Mouse (Mus musculus): Measurements from ENCODE around the gene Pdlim7. TPM values are rescaled to one million over a fixed set of nuclear protein-coding genes. Genes with fewer than 3 reads are reported as not detected.

Pdlim7 gene
- polyA plus RNA-seq (2016; fragmentation: Nextera tagmentation; extraction: Ambion mirVana), result 194 and 221 TPM in 2 replicates

GRCm38 (mm10) chr13:55513111-55513748 is at the start of gene Pdlim7:
Gene Pdlim7, minus strand, starts transcription at chr13:55513676.
- peaks cover 49% of the 10 kb centered on the region for H3K4me1 ChIP-seq (replicated peaks)
- H3K9me3 ChIP-seq, result no peaks in the 10 kb centered on the region
- H3K36me3 ChIP-seq, result peaks cover 34% of the 10 kb centered on the region
- peak within 1 kb of the TSS; percentile 96 for H3K27ac ChIP-seq
- peak within 1 kb of the TSS; percentile 92 for H3K4me3 ChIP-seq
- WGBS, result under 1% methylated on average over 55 of the region's 55 CpGs
- peak; percentile 92 for DNase-seq (ENCODE audit: low spot score)
- H3K27me3 ChIP-seq (ENCODE audit: insufficient read depth, poor library complexity, severe bottlenecking), result peaks cover 11% of the 10 kb centered on the region

GRCm38 (mm10) chr13:55557499-55557898 is 44.0 kb upstream of the Pdlim7 start:
- no peak overlapping the region for H3K4me3 ChIP-seq
- H3K27ac ChIP-seq, result no peak overlapping the region
- peaks cover 76% of the 10 kb centered on the region for H3K36me3 ChIP-seq
- 93% methylated on average over 6 of the region's 6 CpGs for WGBS
- no peaks in the 10 kb centered on the region for H3K27me3 ChIP-seq (ENCODE audit: insufficient read depth, poor library complexity, severe bottlenecking)
- no peaks in the 10 kb centered on the region for H3K9me3 ChIP-seq
- no peaks in the 10 kb centered on the region for H3K4me1 ChIP-seq (replicated peaks)
- no peak for DNase-seq (ENCODE audit: low spot score)

GRCm38 (mm10) chr13:55555921-55556320 is 42.4 kb upstream of the Pdlim7 start:
- no peaks in the 10 kb centered on the region for H3K27me3 ChIP-seq (ENCODE audit: insufficient read depth, poor library complexity, severe bottlenecking)
- DNase-seq (ENCODE audit: low spot score), result no peak
- no peaks in the 10 kb centered on the region for H3K4me1 ChIP-seq (replicated peaks)
- H3K27ac ChIP-seq, result no peak overlapping the region
- peaks cover 85% of the 10 kb centered on the region for H3K36me3 ChIP-seq
- no peaks in the 10 kb centered on the region for H3K9me3 ChIP-seq
- WGBS, result 91% methylated on average over 9 of the region's 9 CpGs
- H3K4me3 ChIP-seq, result no peak overlapping the region

GRCm38 (mm10) chr13:55549061-55549460 is 35.6 kb upstream of the Pdlim7 start:
- H3K27me3 ChIP-seq (ENCODE audit: insufficient read depth, poor library complexity, severe bottlenecking), result no peaks in the 10 kb centered on the region
- peaks cover 100% of the 10 kb centered on the region for H3K36me3 ChIP-seq

GRCm38 (mm10) chr13:55548426-55548825 is 35.0 kb upstream of the Pdlim7 start:
- H3K4me1 ChIP-seq (replicated peaks), result no peaks in the 10 kb centered on the region
- no peaks in the 10 kb centered on the region for H3K9me3 ChIP-seq
- no peak for DNase-seq (ENCODE audit: low spot score)
- no peak overlapping the region for H3K4me3 ChIP-seq
- WGBS, result 92% methylated on average over 5 of the region's 5 CpGs
- H3K36me3 ChIP-seq, result peaks cover 100% of the 10 kb centered on the region
- no peak overlapping the region for H3K27ac ChIP-seq
- no peaks in the 10 kb centered on the region for H3K27me3 ChIP-seq (ENCODE audit: insufficient read depth, poor library complexity, severe bottlenecking)

More at GRCm38 (mm10) chr13:55549061-55549460, 35.6 kb upstream of the Pdlim7 start:
- DNase-seq (ENCODE audit: low spot score), result no peak
- Histone ChIP-seq H3K4me3 (no peak overlapping the region), H3K4me1 (replicated peaks) (no peaks in the 10 kb centered on the region), H3K9me3 (no peaks in the 10 kb centered on the region), H3K27ac (no peak overlapping the region)
- WGBS, result 88% methylated on average over 15 of the region's 15 CpGs

GRCm38 (mm10) chr13:55547916-55548315 is 34.4 kb upstream of the Pdlim7 start:
- Histone ChIP-seq H3K9me3 (no peaks in the 10 kb centered on the region), H3K4me1 (replicated peaks) (no peaks in the 10 kb centered on the region), H3K27me3 (ENCODE audit: insufficient read depth, poor library complexity, severe bottlenecking) (no peaks in the 10 kb centered on the region), H3K27ac (no peak overlapping the region), H3K36me3 (peaks cover 100% of the 10 kb centered on the region), H3K4me3 (no peak overlapping the region)
- DNase-seq (ENCODE audit: low spot score), result no peak
- WGBS, result 88% methylated on average over 2 of the region's 2 CpGs

GRCm38 (mm10) chr13:55544792-55545191 is 31.3 kb upstream of the Pdlim7 start:
- H3K4me3 ChIP-seq, result no peak overlapping the region
- peaks cover 100% of the 10 kb centered on the region for H3K36me3 ChIP-seq
- 92% methylated on average over 6 of the region's 6 CpGs for WGBS
- H3K27me3 ChIP-seq (ENCODE audit: insufficient read depth, poor library complexity, severe bottlenecking), result no peaks in the 10 kb centered on the region
- no peaks in the 10 kb centered on the region for H3K4me1 ChIP-seq (replicated peaks)
- H3K9me3 ChIP-seq, result no peaks in the 10 kb centered on the region
- DNase-seq (ENCODE audit: low spot score), result no peak
- H3K27ac ChIP-seq, result no peak overlapping the region

- no peak overlapping the region for H3K4me3 ChIP-seq
- WGBS, result 93% methylated on average over 8 of the region's 8 CpGs
These were observed 30.0 kb upstream of the Pdlim7 start for GRCm38 (mm10) chr13:55543447-55543846.

GRCm38 (mm10) chr13:55542891-55543290 is 29.4 kb upstream of the Pdlim7 start:
- no peak overlapping the region for H3K4me3 ChIP-seq
- no peaks in the 10 kb centered on the region for H3K4me1 ChIP-seq (replicated peaks)
- H3K27ac ChIP-seq, result no peak overlapping the region
- no peaks in the 10 kb centered on the region for H3K27me3 ChIP-seq (ENCODE audit: insufficient read depth, poor library complexity, severe bottlenecking)
- H3K9me3 ChIP-seq, result no peaks in the 10 kb centered on the region
- no peak for DNase-seq (ENCODE audit: low spot score)
- WGBS, result 96% methylated on average over 4 of the region's 4 CpGs
- peaks cover 98% of the 10 kb centered on the region for H3K36me3 ChIP-seq

More at GRCm38 (mm10) chr13:55543447-55543846, 30.0 kb upstream of the Pdlim7 start:
- H3K27ac ChIP-seq, result no peak overlapping the region
- no peaks in the 10 kb centered on the region for H3K4me1 ChIP-seq (replicated peaks)
- no peak for DNase-seq (ENCODE audit: low spot score)
- H3K9me3 ChIP-seq, result no peaks in the 10 kb centered on the region
- peaks cover 100% of the 10 kb centered on the region for H3K36me3 ChIP-seq
- no peaks in the 10 kb centered on the region for H3K27me3 ChIP-seq (ENCODE audit: insufficient read depth, poor library complexity, severe bottlenecking)

GRCm38 (mm10) chr13:55540933-55541332 is 27.5 kb upstream of the Pdlim7 start:
- Histone ChIP-seq H3K27ac (no peak overlapping the region), H3K4me1 (replicated peaks) (peaks cover 6% of the 10 kb centered on the region), H3K9me3 (no peaks in the 10 kb centered on the region), H3K4me3 (no peak overlapping the region), H3K36me3 (peaks cover 82% of the 10 kb centered on the region), H3K27me3 (ENCODE audit: insufficient read depth, poor library complexity, severe bottlenecking) (no peaks in the 10 kb centered on the region)
- WGBS, result 87% methylated on average over 2 of the region's 2 CpGs
- DNase-seq (ENCODE audit: low spot score), result no peak

- H3K27me3 ChIP-seq (ENCODE audit: insufficient read depth, poor library complexity, severe bottlenecking), result no peaks in the 10 kb centered on the region
- peak; percentile 100 for DNase-seq (ENCODE audit: low spot score)
- H3K9me3 ChIP-seq, result no peaks in the 10 kb centered on the region
- H3K4me1 ChIP-seq (replicated peaks), result peaks cover 17% of the 10 kb centered on the region
- under 1% methylated on average over 70 of the region's 70 CpGs for WGBS
- peak within 1 kb of the TSS; percentile 92 for H3K27ac ChIP-seq
- H3K36me3 ChIP-seq, result peaks cover 78% of the 10 kb centered on the region
- peak within 1 kb of the TSS; percentile 63 for H3K4me3 ChIP-seq
These were observed 23.0 kb upstream of the Pdlim7 start, which contains the start of gene Ddx41 for GRCm38 (mm10) chr13:55536194-55537175. Gene Ddx41, minus strand, starts transcription at chr13:55536658.

GRCm38 (mm10) chr13:55535796-55536193 is 22.3 kb upstream of the Pdlim7 start:
- Histone ChIP-seq H3K4me1 (replicated peaks) (peaks cover 17% of the 10 kb centered on the region), H3K36me3 (peaks cover 78% of the 10 kb centered on the region), H3K9me3 (no peaks in the 10 kb centered on the region), H3K27me3 (ENCODE audit: insufficient read depth, poor library complexity, severe bottlenecking) (no peaks in the 10 kb centered on the region), H3K4me3 (peak overlapping the region; percentile 63), H3K27ac (peak overlapping the region; percentile 92)
- 15% methylated on average over 17 of the region's 17 CpGs for WGBS
- no peak for DNase-seq (ENCODE audit: low spot score)

GRCm38 (mm10) chr13:55535191-55535590 is 21.7 kb upstream of the Pdlim7 start:
- Histone ChIP-seq H3K27ac (no peak overlapping the region; the same call in 1 of the 2 replicates), H3K36me3 (peaks cover 78% of the 10 kb centered on the region), H3K4me1 (replicated peaks) (peaks cover 17% of the 10 kb centered on the region), H3K9me3 (no peaks in the 10 kb centered on the region), H3K4me3 (peak overlapping the region; percentile 63), H3K27me3 (ENCODE audit: insufficient read depth, poor library complexity, severe bottlenecking) (no peaks in the 10 kb centered on the region)
- DNase-seq (ENCODE audit: low spot score), result no peak
- WGBS, result 92% methylated on average over 15 of the region's 15 CpGs
